Mouse (Mus musculus) spleen, adult 18-20 months (tissue): ENCODE results near the gene Catip.
"Not testable (repeated sequence)": the region's sequence is repeated elsewhere in the genome, so short reads cannot be mapped to it uniquely, and the experiment has no call there.

ENCODE experiments used
- DNase-seq, 2 experiments: peaks; one replicate each; pipeline ENCODE4 v3.0.0; 2022; ENCODE audit warnings: mixed read lengths in 2 of 2

Catip gene

DNA sequence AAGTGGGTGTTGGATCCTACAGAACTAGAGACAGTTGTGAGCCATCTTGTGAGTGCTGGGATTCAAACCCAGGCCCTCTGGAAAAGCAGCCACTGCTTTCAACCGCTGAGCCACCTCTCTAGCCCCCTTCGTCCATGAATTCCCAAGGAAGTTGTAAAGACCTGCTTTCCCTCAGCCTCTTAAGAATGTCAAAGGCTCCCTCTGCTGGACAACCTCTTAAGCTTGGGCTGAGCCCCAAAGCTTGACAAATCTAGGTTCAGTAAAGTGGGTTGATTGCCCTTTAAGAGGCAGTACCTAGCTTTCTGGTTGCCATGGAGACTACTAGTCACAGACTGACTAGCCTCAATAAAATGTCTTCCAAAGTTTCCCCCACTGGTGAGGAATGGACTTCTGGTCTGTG lies at the start of gene Catip:
Catip (plus strand) TSS at position 297 of the 400 bp plus-strand sequence.
- peak in 1 of 2 experiments; percentile 51 for DNase-seq

DNA sequence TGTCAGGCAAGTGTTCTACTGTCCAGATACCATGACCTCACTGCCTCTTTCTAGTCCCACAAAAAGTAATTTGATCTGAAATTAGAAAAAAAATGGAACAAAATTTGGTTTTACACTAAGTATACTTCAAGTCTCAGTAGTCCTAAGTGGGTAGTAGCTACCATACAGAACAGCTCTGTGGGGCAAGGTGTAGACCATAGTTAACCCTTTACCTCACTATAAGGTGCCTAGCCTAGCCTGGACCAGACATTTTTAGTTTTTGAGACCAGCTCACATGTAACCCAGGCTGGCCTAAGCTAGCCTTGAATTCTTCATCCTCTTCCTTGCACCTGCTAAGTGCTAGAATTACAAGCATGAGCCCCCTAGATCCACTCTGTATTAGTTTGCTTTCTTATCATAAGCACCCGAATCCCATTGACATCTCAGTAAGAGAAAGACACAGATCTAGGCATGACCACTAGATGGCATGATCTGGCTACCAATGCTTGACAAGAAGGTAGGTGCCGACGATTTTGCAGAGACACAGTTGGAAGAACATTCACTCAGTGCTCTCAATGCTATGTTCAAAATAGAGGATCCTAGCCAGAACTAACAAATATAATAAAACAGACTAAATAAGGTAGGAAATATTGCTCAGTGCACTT lies 48.7 kb upstream of the Catip start:
- peak in 1 of 2 experiments; percentile 39 for DNase-seq

DNA sequence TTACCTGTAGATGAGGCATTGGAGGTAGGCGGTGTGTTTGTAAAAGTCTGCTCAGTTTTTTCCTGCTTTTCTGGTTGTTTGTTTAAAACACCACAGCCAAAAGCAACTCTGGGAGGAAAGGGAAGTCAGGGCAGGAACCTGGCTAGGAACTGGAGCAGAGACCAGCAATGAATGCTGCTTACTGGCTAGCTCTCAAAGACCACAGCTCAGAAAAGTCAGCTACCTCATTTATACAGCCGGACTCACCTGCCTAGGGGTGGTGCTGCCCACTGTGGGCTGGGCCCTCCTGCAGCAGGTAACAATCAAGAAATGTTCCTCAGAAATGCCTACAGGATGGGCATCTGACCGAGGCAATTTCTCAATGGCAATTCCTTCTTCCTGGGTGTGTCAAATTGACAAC lies 47.1 kb upstream of the Catip start:
- DNase-seq, result no peak

DNA sequence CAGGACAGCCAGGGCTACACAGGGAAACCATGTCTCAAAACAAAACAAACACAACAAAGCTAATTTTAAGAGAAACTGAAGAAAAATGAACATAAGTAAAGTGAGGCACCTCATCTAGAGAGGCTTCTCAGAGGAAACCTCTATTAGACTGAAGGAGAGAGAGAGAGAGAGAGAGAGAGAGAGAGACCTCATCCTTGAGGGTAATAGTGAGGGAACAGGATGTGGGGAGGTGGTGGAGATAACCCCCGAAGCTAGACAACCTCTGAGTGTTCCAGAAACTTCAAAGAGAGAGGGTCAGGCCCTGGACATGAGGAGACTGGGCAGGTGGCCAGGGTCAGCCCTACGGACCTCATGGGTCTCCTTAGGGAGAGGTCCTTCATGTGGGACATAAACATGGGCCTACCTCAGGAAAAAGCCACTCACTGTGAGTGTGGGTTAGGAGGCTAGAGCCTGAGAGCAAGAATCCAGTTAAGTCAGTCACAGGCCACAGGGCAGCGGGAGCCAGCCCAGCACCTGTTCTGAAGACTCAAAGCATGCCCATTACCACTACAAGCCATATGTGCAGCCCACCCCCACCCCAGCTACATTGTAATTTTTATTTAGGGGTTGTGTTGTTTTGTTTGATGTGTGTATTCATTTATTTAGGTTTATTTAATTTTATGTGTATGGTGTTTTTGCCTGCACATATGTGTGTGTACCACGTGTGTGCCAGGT lies 45.6 kb upstream of the Catip start:
- no peak for DNase-seq

DNA sequence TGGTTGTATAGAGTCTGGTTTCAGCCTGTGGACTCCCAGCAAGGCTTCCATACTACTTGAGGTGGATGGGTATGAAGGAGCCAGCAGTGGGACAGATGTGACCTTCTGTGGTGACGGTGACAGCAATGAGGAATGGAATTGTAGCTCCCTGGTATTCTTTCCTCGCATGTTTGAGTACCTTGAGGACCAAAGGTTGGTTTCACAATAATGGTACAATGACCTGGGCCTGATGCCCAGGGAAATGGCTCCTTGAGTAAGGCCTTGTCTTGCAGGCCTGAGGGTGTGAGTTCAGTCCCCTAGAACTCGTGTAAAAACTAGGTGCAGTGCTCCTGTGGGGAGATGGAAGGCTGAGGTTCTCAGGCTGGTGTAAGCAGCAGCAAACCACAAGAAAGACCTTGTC lies 43.2 kb upstream of the Catip start:
- no peak for DNase-seq

DNA sequence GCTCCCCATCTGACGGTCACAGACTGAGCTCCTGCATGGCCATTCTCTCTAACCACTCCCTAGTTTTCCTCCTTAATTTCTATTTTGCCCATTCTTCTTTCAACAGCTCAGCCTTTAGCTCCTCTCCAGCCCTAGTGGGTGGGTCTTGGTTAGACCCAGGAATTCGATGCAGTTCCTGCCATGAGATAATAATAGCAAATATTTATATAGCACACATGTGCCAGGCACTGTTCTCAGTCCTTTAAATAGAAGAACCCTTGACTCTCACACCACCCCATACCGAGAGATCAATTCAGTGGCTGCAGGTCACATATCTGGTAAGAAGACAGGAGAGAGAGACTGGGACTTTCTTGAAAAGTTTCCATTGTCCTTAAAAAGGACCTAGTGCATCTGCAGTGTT lies 40.5 kb upstream of the Catip start:
- no peak for DNase-seq

DNA sequence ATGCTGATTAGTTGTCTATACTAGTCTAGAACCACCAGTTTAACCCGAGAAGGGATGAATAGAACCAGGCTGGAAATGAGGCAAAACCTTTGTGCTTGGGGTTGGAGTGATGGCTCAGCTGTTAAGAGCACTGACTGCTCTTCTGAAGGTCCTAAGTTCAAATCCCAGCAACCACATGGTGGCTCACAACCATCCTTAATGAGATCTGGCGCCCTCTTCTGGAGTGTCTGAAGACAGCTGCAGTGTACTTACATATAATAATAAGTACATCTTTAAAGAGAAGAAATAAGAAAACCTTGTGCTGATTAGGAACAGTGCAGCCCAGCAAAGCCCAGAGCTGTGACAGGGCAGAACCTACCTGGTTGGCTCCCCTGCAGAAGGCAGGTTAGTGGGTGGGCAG lies 35.0 kb upstream of the Catip start:
- not testable (repeated sequence) for DNase-seq

DNA sequence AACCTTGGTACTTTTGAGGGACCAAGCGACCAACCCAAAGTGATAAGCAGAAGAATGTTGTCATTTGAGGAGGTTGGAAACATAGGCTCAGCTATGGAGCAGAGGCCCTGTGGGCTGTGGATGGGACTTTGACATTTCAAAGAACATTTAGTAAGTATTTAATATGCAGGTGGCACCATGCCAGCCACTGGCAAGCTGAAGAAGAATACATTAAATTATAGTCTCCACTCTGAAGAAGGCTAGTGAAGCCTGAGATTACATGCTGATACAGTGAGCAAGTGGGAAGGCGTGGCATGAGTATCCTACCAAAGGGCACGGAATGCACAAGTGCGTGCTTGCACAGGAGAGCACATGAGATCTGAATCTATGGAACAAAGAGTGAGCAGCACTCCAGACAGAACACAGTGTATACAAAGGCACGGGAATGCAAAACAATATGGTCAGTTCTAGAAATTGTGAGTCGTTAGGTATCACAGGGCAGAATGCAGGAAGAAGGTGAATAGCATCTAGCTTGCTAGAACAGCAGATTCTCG lies 31.9 kb upstream of the Catip start:
- DNase-seq, result no peak

DNA sequence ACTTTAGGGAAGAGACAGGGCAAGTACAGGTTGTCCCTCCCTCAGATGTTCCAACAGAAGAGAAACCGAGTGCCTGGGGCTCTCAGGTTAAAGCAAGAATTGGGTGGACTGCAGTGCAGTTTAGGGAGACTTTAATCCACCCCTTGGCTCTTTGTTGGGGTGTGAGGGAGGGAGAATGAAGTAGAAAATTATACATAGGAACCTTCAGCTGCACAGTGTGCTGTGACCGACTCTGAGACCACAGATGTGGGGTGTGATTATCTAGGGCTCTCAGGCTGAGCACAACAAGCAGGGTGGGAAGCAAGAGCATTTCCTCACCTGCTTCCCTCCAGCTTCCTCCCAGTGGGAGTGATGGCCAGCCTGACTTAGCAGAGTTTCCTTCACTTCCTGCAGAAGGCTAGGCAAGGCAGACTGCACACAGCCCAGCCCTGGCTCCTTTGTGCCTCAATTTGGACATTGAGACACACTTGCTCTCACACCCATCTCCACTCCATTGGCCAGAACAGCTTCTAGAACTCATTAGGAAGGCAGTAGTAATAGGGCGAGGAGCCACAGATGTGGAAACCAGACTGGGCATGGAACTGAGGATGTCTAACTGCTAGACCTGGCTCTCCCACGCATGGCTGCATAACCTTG lies 30.7 kb upstream of the Catip start:
- no peak for DNase-seq

DNA sequence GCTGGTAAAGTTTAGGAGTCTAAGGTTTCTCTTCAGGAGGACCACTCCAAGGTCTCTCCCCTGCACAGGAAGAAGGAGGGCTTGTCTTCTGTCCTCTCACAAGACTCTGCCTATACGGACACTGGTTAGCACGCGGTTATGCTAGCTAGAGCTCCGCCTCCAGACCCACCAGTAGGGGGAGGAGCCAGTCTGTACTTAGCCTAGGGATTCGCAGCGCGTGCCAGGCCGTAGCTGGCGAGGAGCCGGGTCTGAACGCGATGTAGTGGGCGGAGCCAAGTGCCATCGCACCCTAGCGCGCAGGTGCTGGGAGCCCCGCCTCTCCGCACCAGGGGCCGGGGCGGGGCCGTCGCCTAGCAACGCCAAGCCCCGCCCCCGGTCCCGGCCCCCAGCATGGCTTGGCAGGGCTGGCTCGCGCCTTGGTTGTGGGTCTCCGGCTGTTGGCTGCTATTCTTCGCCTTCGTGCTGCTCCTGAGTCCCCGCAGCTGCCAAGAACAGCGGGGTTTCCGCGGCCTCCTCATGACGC lies 29.6 kb upstream of the Catip start:
- peak; percentile 91 for DNase-seq

DNA sequence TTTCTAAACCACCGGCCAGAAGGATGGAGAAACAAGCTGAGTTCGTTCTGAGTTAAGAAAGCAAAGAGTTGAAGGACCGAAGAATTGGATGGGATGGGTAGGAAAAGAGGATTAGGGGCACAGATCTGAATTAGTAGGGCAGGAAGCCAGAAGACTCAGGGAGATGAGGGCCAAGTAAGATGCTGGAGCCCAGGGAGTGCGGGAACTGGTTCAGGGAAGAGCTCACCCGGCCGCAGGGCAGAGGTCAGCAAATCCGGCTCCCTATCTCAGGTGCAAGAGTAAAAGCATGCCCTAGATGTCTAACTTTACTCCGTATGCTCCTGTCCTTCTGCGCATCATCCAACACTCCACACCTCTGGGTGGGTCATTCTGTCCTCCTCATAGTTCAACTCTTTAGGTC lies 29.0 kb upstream of the Catip start:
- peak in 1 of 2 experiments; percentile 12 for DNase-seq

DNA sequence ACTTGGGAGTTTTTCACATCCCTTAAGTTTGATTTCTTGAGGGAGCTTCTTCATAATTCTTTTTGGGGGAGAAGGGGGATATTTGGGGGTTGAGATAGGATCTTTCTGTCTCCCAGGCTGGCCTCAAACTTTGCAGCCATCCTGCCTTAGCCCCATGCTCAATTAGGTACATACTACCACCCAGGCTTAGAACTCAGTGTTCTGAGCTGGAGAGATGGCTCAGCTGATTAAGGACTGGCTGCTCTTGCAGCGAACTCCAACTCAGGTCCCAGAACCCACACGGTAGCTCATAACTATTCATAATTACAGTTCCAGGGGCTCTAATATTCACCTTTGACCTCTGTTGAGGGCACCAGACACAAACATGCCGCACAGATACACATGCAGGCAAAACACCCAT lies 27.3 kb upstream of the Catip start:
- DNase-seq, result no peak

DNA sequence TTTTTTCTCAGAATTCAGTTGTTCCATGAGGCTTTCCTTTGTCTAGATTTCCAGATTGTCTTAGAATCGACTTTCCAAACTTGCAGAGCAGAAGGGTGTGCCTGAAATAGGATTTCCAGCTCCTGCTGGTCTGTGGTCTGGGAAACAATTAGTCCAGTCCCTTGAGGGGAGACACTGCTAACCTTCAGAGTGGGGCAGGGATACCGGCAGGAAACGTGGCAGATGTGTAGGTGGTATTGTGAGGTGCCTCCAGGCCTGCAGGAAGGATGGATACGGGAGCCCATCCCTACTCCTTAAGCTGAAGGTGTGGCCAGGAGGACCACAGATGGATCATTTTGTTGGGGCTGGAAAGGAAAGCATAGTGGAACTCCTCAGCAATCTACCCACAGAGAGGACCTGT lies 26.9 kb upstream of the Catip start:
- DNase-seq, result no peak

DNA sequence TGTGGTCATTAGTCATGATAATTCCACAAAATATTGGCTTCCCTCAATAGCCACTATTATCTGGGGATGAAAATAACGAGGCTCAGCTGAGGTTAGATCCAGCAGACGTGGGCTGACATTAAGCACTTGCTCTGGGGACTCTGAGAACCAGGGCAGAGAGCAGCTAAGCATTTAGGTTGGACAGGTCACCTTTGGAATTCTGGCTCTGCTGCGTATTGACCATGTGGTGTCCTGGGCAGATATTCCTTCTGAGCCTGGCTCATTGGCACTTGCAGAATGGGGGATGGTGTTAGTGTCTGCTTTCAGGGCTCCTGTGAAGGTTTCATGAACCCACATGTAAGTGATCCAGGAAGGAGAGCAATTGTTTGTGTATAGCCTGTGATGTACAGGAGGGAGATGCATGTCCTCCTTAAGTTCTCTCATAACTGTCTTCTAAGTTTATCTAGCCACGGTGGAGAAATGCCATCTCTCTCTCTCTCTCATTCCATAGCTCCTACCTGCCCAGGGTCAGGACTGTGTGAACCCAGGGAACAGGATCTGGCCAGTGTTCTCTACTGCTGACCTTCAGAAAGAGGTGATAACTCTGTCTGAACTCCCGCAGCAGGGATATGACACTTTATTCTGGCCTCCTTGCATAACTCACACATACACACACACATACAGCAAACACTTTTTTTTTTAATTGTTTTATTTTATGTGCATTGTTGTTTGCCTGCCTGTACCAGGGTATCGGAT lies 26.3 kb upstream of the Catip start:
- no peak for DNase-seq

DNA sequence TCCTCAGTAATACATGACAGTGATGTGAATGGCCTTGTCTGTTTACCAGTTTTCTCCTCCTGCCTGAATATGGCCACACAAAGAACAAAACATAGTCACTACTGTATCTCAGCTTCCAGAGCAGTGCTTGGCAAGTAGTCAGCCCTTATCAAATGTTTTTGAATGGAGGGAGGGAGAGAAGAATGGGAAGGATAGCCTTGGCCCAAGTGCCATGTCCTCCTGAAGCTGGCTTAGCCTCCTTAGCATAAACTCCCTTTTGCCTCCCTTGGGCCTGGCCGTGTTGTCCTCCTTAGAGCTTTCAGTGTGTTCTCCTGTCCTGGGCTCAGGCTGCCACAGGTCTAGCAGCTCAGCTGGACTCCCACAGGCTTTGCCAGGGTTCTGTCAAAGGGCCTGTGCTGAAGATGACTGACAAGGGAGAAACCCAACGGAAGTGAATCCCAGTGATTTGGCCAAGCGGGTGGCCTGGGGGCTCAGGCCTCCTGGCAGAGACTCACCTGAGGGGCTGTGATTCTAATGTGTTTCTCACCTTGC lies 24.6 kb upstream of the Catip start:
- no peak for DNase-seq

DNA sequence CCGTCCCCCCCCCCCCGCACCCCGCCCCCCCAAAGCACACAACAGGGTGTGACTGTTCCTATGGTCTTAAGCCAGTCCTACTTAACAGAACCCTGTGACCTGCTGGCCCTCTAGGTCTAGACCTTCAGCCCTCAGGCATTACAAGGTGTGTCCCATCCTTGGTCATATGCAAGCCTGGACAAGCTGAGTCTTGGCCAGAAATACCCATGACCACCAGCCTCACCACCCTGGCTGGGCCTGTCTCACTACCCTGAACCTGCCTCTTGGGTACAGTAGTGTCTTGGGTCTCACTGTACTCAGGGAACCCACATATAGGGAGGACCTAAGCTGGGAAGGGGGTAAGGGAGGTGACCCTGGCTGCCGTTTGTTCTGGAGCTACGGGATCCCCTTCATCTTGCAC lies 23.9 kb upstream of the Catip start:
- DNase-seq, result no peak

DNA sequence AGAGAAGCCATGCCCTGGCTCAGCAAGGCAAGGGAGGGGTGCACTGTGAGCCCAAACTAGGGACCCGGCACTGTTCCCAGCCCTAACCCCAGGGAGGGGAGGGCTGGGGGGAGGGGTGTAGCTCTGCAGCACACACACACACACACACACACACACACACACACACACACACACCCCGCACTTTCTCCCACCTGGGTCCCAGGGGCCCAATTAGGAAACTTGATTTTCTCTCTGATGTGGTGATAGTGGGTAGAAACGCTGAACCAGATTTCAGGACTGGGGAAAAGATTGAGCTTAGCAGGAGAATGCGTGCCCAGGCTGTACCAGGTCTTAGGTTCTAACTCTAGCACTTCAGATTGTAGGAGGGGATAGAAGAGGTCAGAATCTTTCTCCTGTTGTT lies 23.3 kb upstream of the Catip start:
- DNase-seq, result no peak

DNA sequence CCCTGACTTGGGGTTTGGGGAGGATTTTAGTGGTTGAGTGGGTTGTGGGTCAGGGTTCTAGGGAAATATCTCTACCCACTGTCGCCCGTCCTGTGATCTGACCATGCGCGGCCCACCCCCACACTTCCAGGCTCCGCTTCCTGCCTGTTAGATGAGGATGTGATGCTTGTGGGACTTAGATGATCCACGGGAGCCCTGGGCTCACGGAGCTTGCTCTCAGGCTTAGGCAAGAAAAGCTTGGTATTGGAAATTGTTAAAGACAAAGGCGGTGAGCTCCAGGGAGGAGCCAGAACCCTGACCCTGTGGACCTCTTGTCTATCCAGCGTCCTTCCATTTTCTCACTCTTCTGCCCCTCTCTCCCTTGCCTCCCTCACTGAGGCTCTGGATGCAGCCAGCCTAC lies 22.0 kb upstream of the Catip start:
- no peak for DNase-seq

DNA sequence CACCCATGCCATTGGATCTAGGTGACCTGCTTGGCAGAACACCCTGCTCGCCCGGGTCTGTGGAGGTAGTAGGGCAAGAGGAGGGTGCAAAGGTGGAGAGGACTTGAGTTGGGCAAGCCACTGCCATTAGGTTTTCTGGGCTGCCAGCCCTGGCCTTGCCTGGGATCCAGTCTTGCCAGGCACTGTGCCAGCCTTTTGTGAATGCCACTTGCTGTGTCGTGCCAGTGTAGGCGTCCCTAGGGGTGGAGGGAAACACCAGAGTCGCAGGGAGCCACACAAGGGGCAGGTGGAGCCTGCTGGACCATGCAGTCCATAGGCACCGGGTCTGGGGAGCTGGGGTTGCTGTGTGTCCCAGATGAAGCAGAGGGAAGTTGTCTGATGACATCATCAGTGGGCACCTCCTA lies 21.5 kb upstream of the Catip start:
- DNase-seq, result no peak

DNA sequence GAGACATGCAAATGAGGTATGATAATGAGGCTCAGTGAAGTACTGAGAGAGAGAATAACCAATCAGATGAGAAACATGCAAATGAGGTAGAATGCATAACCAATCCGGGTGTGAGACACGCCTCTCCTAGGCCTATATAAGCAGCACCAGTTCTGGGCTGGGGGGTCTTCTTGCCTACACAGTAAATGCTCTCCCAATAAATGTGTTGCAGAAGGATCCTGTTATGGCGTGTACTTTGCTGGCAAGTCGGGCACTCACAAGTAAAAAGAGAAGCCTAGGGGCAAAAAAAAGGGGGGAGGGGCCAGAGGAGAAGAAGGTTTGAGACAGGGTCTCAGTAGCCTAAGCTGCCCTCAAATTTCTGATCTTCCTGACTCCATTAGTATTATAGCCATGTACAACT lies 20.9 kb upstream of the Catip start:
- DNase-seq, result not testable (repeated sequence)

DNA sequence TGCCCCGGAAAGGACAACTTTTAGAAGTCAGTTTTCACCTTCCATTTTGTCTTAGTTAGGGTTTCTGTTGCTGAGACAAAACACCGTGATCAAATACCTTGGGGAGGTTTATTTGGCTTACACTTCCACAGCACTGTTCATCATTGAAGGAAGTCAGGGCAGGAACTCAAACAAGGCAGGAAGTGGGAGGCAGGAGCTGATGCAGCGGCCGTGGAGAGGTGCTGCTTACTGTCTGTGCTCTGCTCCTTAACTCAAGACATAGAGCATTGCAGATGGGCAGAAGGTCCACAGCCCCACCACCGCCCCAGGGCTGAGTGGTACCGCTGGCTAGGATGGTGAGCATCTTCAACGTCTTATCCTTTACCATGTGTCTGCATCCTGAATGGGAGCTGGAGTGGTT lies 20.0 kb upstream of the Catip start:
- DNase-seq, result no peak

DNA sequence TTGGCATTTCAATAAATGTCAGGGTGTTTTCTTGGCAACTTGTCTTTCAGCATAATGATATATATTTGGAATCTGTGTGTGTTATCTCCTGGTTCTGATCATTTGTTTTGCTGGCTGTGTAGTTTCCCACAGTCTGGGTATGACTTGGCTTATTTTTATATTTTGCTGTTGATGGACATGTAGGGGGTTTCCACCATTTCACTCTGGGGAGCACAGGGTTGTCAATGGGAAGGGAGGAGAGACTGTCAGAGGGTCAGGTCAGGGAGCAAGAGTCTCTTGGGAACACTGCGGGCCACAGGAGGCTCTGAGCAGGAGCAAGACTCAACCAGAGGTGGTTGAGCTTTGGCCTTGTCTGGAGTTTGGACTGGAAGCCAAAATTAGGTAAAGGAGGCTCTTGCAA lies 19.6 kb upstream of the Catip start:
- no peak for DNase-seq

DNA sequence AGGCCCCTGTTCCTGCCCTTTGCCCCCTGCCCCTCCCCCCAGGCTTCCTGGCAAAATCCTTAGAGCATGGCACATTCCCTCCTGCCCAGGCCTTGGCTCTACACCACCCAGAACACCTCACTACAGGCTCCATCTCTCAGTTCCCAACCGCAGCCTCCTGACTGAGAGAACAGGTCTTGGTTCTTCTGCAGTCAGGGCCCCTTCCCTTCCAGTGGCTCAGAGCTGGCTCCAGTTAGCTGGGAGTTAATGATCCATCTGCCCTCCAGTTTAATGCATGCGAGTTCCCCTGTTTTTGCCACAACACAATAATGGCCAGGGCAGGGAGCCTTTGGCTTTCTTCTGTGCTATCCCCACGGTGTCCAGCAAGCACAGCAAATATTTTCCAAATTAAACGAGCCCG lies 18.7 kb upstream of the Catip start:
- no peak for DNase-seq
